ENCODE assay signal across 8 mouse cellular contexts in genomic region chr8:84664566-84665384, GRCm38 (mm10). TPM values are rescaled to one million over a fixed set of nuclear protein-coding genes. Genes with fewer than 3 reads are reported as not detected.
DNase-seq lines count a peak whose midpoint lies in the region; ATAC-seq and TF ChIP-seq lines count a peak whose summit lies in the region.

No protein-coding gene starts in this region.

- peak overlapping the region; percentile 79 for H3K4me2 ChIP-seq in hindbrain, embryonic 16.5 days (ENCODE audit: low read length)

- 0 out of 2 replicates have a peak, but pooled peaks cover 2% of the 10 kb centered on the region for H3K27me3 ChIP-seq in hindbrain, embryonic 16.5 days (replicated peaks; ENCODE audit: control insufficient read depth, insufficient read depth, low read length)

- peak; percentile 67 for ATAC-seq in hindbrain, embryonic 16.5 days

- peak overlapping the region; percentile 98 for H3K27ac ChIP-seq in gastrocnemius, adult 2 months
- H3K27ac ChIP-seq in hindbrain, embryonic 16.5 days (ENCODE audit: low read depth, low read length), result peak overlapping the region; percentile 90

- H3K9me3 ChIP-seq in hindbrain, embryonic 16.5 days (ENCODE audit: control insufficient read depth, low read length), result no peaks in the 10 kb centered on the region

- peak overlapping the region; percentile 85 for H3K4me3 ChIP-seq in gastrocnemius, adult 2 months
- peak overlapping the region; percentile 67 for H3K4me3 ChIP-seq in hindbrain, embryonic 16.5 days (ENCODE audit: low read length)

- intact Hi-C loops in gastrocnemius, adult 2 months (cut with DNase I), result loop anchor here (2.0 to 10.0 kb wide), 2 partner anchors 26 to 310 kb away; partner anchors contain the start of gene Junb

- DNase-seq in T-cell, adult 2 months (ENCODE audit: low spot score), result peak; percentile 54
- DNase-seq in cerebellum, postnatal 4 days (ENCODE audit: low spot score in 2 of 2), result peak; percentile 62 to 81
- peak; percentile 87 for DNase-seq in gastrocnemius, adult 2 months
- DNase-seq in left cerebral cortex, adult 11 months (ENCODE audit: low spot score), result peak; percentile 61
- peak; percentile 90 for DNase-seq in lung, postnatal 36 days
- peak; percentile 85 for DNase-seq in retina, embryonic 14.5 days (ENCODE audit: low spot score)
- DNase-seq in thymus, postnatal 25 days, result peak; percentile 78

- peak; percentile 56 for TF ChIP-seq CTCF in gastrocnemius, adult 2 months (IDR thresholded peaks at IDR 0.05)

- WGBS in hindbrain, embryonic 16.5 days, result under 1% methylated on average over 29 of the region's 29 CpGs

- H3K4me1 ChIP-seq in hindbrain, embryonic 16.5 days (ENCODE audit: control insufficient read depth, insufficient read depth, low read depth, low read length), result peaks cover 41% of the 10 kb centered on the region

- H3K9ac ChIP-seq in hindbrain, embryonic 16.5 days (ENCODE audit: low read depth, low read length), result peak overlapping the region; percentile 74

- H3K36me3 ChIP-seq in hindbrain, embryonic 16.5 days (ENCODE audit: control insufficient read depth, insufficient read depth, low read length), result 0 out of 2 replicates have a peak, but pooled peaks cover 4% of the 10 kb centered on the region

RNA-seq across cellular contexts. Expression of gene Ier2, which starts 2.1 kb away (rescaled TPM):
- 1 to 10 TPM; 5.9 to 6.5 TPM for total RNA-seq in gastrocnemius, adult 2 months (2021)
- polyA plus RNA-seq in hindbrain, embryonic 16.5 days (2015; fragmentation: Nextera tagmentation; extraction: Ambion mirVana), result 18.2 and 19.6 TPM in 2 replicates

RNA-seq across cellular contexts. Expression of gene Trmt1, which starts 21.3 kb away (rescaled TPM):
- total RNA-seq in gastrocnemius, adult 2 months (2021), result 10 to 100 TPM; 45.6 to 57.5 TPM
- polyA plus RNA-seq in hindbrain, embryonic 16.5 days (2015; fragmentation: Nextera tagmentation; extraction: Ambion mirVana), result 66.8 and 71.2 TPM in 2 replicates

RNA-seq across cellular contexts. Expression of gene Nacc1, which starts 22.9 kb away (rescaled TPM):
- total RNA-seq in gastrocnemius, adult 2 months (2021), result 10 to 100 TPM; 18.7 to 24.3 TPM
- 12.4 and 15.5 TPM in 2 replicates for polyA plus RNA-seq in hindbrain, embryonic 16.5 days (2015; fragmentation: Nextera tagmentation; extraction: Ambion mirVana)

RNA-seq across cellular contexts. Expression of gene Lyl1, which starts 36.5 kb away (rescaled TPM):
- 1 to 10 TPM; 1.1 to 1.3 TPM for total RNA-seq in gastrocnemius, adult 2 months (2021)
- 2.6 and 3.2 TPM in 2 replicates for polyA plus RNA-seq in hindbrain, embryonic 16.5 days (2015; fragmentation: Nextera tagmentation; extraction: Ambion mirVana)

RNA-seq across cellular contexts. Expression of gene G430095P16Rik, which starts 58.0 kb away (rescaled TPM):
- total RNA-seq in gastrocnemius, adult 2 months (2021), result under 1 TPM; 0.36 to 0.78 TPM
- 0.82 and 0.89 TPM in 2 replicates for polyA plus RNA-seq in hindbrain, embryonic 16.5 days (2015; fragmentation: Nextera tagmentation; extraction: Ambion mirVana)

Comparison
In these comparisons a context has a peak if more than half of its experiments do, and no peak if none do; other contexts are left out.
1. Peak in every context shown above with its lines: DNase-seq, ATAC-seq, H3K4me3 ChIP-seq and H3K27ac ChIP-seq.